Mouse (Mus musculus) stomach, postnatal 0 days (tissue): Measurements from ENCODE around the gene Pdzd2.

Source experiments
- CTCF ChIP-seq: IDR thresholded peaks from 2 replicates; pipeline ENCODE4 v1.5.1; 2016; ENCODE audit warnings: antibody characterized with exemption, low read depth, mild to moderate bottlenecking, moderate library complexity
- EP300 ChIP-seq: optimal IDR thresholded peaks from 2 replicates; pipeline ENCODE3; 2016; ENCODE audit warnings: antibody characterized with exemption

DNA sequence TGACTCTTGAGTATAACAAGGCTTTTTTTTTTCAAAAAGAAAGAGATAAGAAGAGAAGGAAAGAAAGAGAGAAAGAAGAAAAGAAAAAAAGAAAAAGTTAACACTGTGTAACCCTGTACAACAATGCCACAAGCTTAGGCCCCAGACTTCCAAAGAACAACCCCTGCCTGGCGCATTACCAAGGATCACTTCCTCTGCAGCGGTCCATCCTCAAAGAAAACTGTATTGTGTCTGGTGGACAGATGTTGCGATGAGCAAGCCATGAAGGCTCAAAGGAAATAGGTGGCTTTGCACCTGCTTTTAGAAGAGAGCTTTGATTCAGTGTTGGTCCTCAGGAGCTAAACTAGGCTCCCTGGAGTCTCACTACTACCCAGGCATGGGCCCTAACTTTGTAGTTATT, 89.5 kb downstream of the Pdzd2 start:
- TF ChIP-seq CTCF, result no peak
- TF ChIP-seq EP300, result no peak
